Mouse (Mus musculus): ENCODE data around the gene Ifnar2. TPM values are rescaled to one million over a fixed set of nuclear protein-coding genes. Genes with fewer than 3 reads are reported as not detected.

Ifnar2 gene
- polyA plus RNA-seq, 1 experiment from 2014 or later: 59.2 TPM

DNA sequence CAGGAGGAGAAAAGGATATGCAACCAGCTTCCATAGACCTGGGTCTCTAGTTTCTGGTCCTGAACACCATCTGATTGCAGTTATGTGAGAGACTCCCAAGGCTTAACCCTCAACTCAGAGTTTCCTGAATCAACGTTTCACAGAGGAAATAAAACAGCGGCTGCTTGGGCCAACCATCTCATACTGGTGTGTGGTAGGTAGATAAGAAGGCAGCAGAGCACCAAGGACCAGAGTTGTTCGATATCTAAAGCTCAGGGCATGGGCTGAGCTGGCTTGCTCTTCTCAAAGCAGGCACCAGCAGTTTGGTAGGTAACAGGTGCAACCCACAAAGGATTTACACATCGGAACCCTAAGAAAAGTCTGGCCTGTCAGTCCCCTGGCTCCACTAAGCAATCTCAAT lies 35.8 kb upstream of the Ifnar2 start:
- no peaks in the 10 kb centered on the region for H3K9me3 ChIP-seq (ENCODE audit: control insufficient read depth, low read length)
- H3K36me3 ChIP-seq (ENCODE audit: control insufficient read depth, insufficient read depth, low read length): no peaks in the 10 kb centered on the region
- no peak for ATAC-seq (ENCODE audit: insufficient number of reproducible peaks, insufficient read depth, low FRiP score, low read depth)
- H3K4me2 ChIP-seq (ENCODE audit: low read length): no peak overlapping the region
- 75% methylated on average over 4 of the region's 4 CpGs for WGBS
- H3K9ac ChIP-seq (ENCODE audit: low read length): no peak overlapping the region
- no peaks in the 10 kb centered on the region for H3K4me1 ChIP-seq (ENCODE audit: control insufficient read depth in 2 of 2, insufficient read depth in 2 of 2, low read length in 2 of 2)
- H3K4me3 ChIP-seq (ENCODE audit: control insufficient read depth in 1 of 2, insufficient read depth in 1 of 2, low read depth in 1 of 2, low read length in 2 of 2): no peak overlapping the region
- no peaks in the 10 kb centered on the region for H3K27me3 ChIP-seq (ENCODE audit: control insufficient read depth, insufficient read depth, low read length)
- H3K27ac ChIP-seq (replicated peaks in 1 of 2; ENCODE audit: control insufficient read depth in 1 of 2, insufficient read depth in 1 of 2, low read depth in 2 of 2, low read length in 2 of 2): no peak overlapping the region

DNA sequence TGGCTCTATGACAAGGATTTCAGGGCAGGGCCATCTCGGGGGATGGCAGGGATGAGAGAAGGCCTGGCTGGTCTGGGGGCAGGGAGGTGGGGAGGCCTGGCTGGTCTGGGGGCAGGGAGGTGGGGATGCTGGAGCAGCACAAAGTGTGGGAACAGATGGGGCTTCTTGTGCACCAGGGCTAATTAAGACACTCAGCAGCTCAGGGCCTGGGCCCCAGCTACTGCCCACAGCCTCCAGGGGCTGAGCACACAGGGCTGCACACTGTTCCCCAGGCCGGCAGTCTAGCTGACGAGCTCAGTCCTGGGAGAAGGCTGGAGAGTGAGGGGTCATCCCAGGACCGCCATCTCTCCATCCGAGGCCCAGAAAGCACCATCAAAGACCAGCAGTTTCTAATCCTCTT lies 35.1 kb upstream of the Ifnar2 start:
- Histone ChIP-seq H3K36me3 (ENCODE audit: control insufficient read depth, insufficient read depth, low read length) (no peaks in the 10 kb centered on the region), H3K4me2 (ENCODE audit: low read length) (no peak overlapping the region), H3K27me3 (ENCODE audit: control insufficient read depth, insufficient read depth, low read length) (no peaks in the 10 kb centered on the region), H3K9ac (ENCODE audit: low read length) (no peak overlapping the region), H3K9me3 (ENCODE audit: control insufficient read depth, low read length) (no peaks in the 10 kb centered on the region), H3K4me1 (ENCODE audit: control insufficient read depth in 2 of 2, insufficient read depth in 2 of 2, low read length in 2 of 2) (no peaks in the 10 kb centered on the region), H3K4me3 (ENCODE audit: control insufficient read depth in 1 of 2, insufficient read depth in 1 of 2, low read depth in 1 of 2, low read length in 2 of 2) (no peak overlapping the region), H3K27ac (replicated peaks in 1 of 2; ENCODE audit: control insufficient read depth in 1 of 2, insufficient read depth in 1 of 2, low read depth in 2 of 2, low read length in 2 of 2) (no peak overlapping the region)
- WGBS: 58% methylated on average over 5 of the region's 5 CpGs
- no peak for ATAC-seq (ENCODE audit: insufficient number of reproducible peaks, insufficient read depth, low FRiP score, low read depth)

- ATAC-seq (ENCODE audit: insufficient number of reproducible peaks, insufficient read depth, low FRiP score, low read depth): no peak
- WGBS: 67% methylated on average over 9 of the region's 9 CpGs
- H3K9me3 ChIP-seq (ENCODE audit: control insufficient read depth, low read length): no peaks in the 10 kb centered on the region
- H3K4me2 ChIP-seq (ENCODE audit: low read length): no peak overlapping the region
- H3K4me1 ChIP-seq (ENCODE audit: control insufficient read depth in 2 of 2, insufficient read depth in 2 of 2, low read length in 2 of 2): no peaks in the 10 kb centered on the region
- no peak overlapping the region for H3K9ac ChIP-seq (ENCODE audit: low read length)
- peaks cover 3% of the 10 kb centered on the region; the same call in 1 of the 2 replicates for H3K27me3 ChIP-seq (ENCODE audit: control insufficient read depth, insufficient read depth, low read length)
- H3K27ac ChIP-seq (replicated peaks in 1 of 2; ENCODE audit: control insufficient read depth in 1 of 2, insufficient read depth in 1 of 2, low read depth in 2 of 2, low read length in 2 of 2): no peak overlapping the region
- H3K4me3 ChIP-seq (ENCODE audit: control insufficient read depth in 1 of 2, insufficient read depth in 1 of 2, low read depth in 1 of 2, low read length in 2 of 2): no peak overlapping the region
- no peaks in the 10 kb centered on the region for H3K36me3 ChIP-seq (ENCODE audit: control insufficient read depth, insufficient read depth, low read length)
Observed at GRCm38 (mm10) chr16:91346491-91346890, 26.1 kb upstream of the Ifnar2 start.

DNA sequence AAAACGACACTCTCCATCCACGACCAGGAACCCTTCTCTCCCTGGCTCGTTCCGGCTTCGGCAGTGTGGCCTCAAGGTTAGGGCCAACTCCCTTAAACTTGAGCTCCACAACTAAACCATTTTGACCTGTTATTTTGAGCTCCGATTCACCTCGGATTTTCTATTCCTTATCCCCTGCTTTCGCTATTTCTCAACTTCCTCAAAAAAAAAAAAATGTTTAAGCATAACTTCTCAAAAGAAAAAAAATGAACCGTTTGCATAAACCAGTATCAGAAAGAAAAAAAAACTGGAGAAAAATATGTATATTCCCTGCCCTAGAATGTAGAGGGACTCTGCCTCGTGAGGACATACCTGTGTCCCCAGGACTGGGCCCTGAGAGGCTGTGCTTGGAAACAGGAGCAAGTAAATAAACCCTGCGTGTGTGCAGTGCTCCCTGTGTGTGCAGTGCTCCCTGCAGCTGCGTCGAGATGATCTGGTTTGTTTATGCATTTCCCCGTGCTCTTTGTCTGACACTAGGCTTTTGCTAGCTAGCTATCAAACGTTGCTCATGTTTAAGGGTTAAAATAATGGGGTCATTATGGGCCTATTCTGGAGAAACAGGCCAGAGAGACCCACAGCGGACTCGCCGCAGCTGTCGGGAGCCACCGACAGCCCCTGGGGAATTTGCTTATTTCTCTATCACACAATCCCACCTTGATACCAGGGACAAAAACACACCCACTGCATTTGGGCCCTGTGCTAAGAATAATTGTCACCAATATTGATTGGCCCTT lies 24.9 kb upstream of the Ifnar2 start:
- WGBS: 73% methylated on average over 20 of the region's 20 CpGs
- Histone ChIP-seq H3K9ac (ENCODE audit: low read length) (no peak overlapping the region), H3K36me3 (ENCODE audit: control insufficient read depth, insufficient read depth, low read length) (no peaks in the 10 kb centered on the region), H3K4me2 (ENCODE audit: low read length) (no peak overlapping the region), H3K9me3 (ENCODE audit: control insufficient read depth, low read length) (no peaks in the 10 kb centered on the region), H3K4me1 (ENCODE audit: control insufficient read depth in 2 of 2, insufficient read depth in 2 of 2, low read length in 2 of 2) (no peaks in the 10 kb centered on the region), H3K27me3 (ENCODE audit: control insufficient read depth, insufficient read depth, low read length) (peaks cover 4% of the 10 kb centered on the region), H3K4me3 (ENCODE audit: control insufficient read depth in 1 of 2, insufficient read depth in 1 of 2, low read depth in 1 of 2, low read length in 2 of 2) (no peak overlapping the region), H3K27ac (replicated peaks in 1 of 2; ENCODE audit: control insufficient read depth in 1 of 2, insufficient read depth in 1 of 2, low read depth in 2 of 2, low read length in 2 of 2) (no peak overlapping the region)
- ATAC-seq (ENCODE audit: insufficient number of reproducible peaks, insufficient read depth, low FRiP score, low read depth): no peak

GRCm38 (mm10) chr16:91348264-91348565 lies 24.4 kb upstream of the Ifnar2 start:
- 74% methylated on average over 14 of the region's 14 CpGs for WGBS
- Histone ChIP-seq H3K4me3 (ENCODE audit: control insufficient read depth in 1 of 2, insufficient read depth in 1 of 2, low read depth in 1 of 2, low read length in 2 of 2) (no peak overlapping the region), H3K9ac (ENCODE audit: low read length) (no peak overlapping the region), H3K4me2 (ENCODE audit: low read length) (no peak overlapping the region), H3K36me3 (ENCODE audit: control insufficient read depth, insufficient read depth, low read length) (no peaks in the 10 kb centered on the region), H3K27me3 (ENCODE audit: control insufficient read depth, insufficient read depth, low read length) (peaks cover 8% of the 10 kb centered on the region), H3K27ac (replicated peaks in 1 of 2; ENCODE audit: control insufficient read depth in 1 of 2, insufficient read depth in 1 of 2, low read depth in 2 of 2, low read length in 2 of 2) (no peak overlapping the region), H3K4me1 (ENCODE audit: control insufficient read depth in 2 of 2, insufficient read depth in 2 of 2, low read length in 2 of 2) (no peaks in the 10 kb centered on the region), H3K9me3 (ENCODE audit: control insufficient read depth, low read length) (no peaks in the 10 kb centered on the region)
- no peak for ATAC-seq (ENCODE audit: insufficient number of reproducible peaks, insufficient read depth, low FRiP score, low read depth)

GRCm38 (mm10) chr16:91348588-91349330 lies 23.8 kb upstream of the Ifnar2 start:
- no peak overlapping the region for H3K9ac ChIP-seq (ENCODE audit: low read length)
- no peaks in the 10 kb centered on the region for H3K4me1 ChIP-seq (ENCODE audit: control insufficient read depth in 2 of 2, insufficient read depth in 2 of 2, low read length in 2 of 2)
- no peak for ATAC-seq (ENCODE audit: insufficient number of reproducible peaks, insufficient read depth, low FRiP score, low read depth)
- no peak overlapping the region for H3K4me3 ChIP-seq (ENCODE audit: control insufficient read depth in 1 of 2, insufficient read depth in 1 of 2, low read depth in 1 of 2, low read length in 2 of 2)
- 72% methylated on average over 28 of the region's 28 CpGs for WGBS
- peaks cover 8% of the 10 kb centered on the region for H3K27me3 ChIP-seq (ENCODE audit: control insufficient read depth, insufficient read depth, low read length)
- no peak overlapping the region for H3K4me2 ChIP-seq (ENCODE audit: low read length)
- no peak overlapping the region for H3K27ac ChIP-seq (replicated peaks in 1 of 2; ENCODE audit: control insufficient read depth in 1 of 2, insufficient read depth in 1 of 2, low read depth in 2 of 2, low read length in 2 of 2)
- no peaks in the 10 kb centered on the region for H3K36me3 ChIP-seq (ENCODE audit: control insufficient read depth, insufficient read depth, low read length)
- no peaks in the 10 kb centered on the region for H3K9me3 ChIP-seq (ENCODE audit: control insufficient read depth, low read length)

DNA sequence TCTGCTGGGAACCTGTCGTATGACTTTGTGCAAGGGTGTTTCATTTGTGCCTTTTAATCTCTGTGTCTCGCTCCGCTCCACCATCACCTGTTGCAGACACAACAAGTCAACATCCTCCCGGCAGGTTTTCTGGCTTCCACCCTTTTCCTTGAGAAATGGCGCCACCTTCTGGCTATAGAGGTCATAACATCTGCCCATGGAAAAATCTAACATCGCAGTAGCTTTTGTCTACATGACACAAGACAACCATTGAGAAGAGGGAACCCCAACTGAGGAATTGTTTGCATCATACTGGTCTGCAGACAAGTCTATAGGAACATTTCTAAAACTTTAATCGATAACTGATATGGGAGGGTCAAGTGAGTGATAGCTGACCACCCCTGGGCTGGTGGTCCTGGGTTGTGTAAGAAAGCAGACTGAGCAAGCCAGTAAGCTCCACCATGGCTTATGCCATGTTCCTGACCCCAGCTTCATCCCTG lies 20.5 kb upstream of the Ifnar2 start:
- no peak overlapping the region for H3K9ac ChIP-seq (ENCODE audit: low read length)
- H3K4me3 ChIP-seq (ENCODE audit: control insufficient read depth in 1 of 2, insufficient read depth in 1 of 2, low read depth in 1 of 2, low read length in 2 of 2): no peak overlapping the region
- no peak for ATAC-seq (ENCODE audit: insufficient number of reproducible peaks, insufficient read depth, low FRiP score, low read depth)
- 0 out of 4 replicates have a peak, but pooled peaks cover 0 to 3% of the 10 kb centered on the region in 2 experiments for H3K4me1 ChIP-seq (ENCODE audit: control insufficient read depth in 2 of 2, insufficient read depth in 2 of 2, low read length in 2 of 2)
- 5% methylated on average over 7 of the region's 7 CpGs for WGBS
- H3K27ac ChIP-seq (replicated peaks in 1 of 2; ENCODE audit: control insufficient read depth in 1 of 2, insufficient read depth in 1 of 2, low read depth in 2 of 2, low read length in 2 of 2): no peak overlapping the region
- H3K9me3 ChIP-seq (ENCODE audit: control insufficient read depth, low read length): no peaks in the 10 kb centered on the region
- no peaks in the 10 kb centered on the region for H3K36me3 ChIP-seq (ENCODE audit: control insufficient read depth, insufficient read depth, low read length)
- peaks cover 8% of the 10 kb centered on the region for H3K27me3 ChIP-seq (ENCODE audit: control insufficient read depth, insufficient read depth, low read length)
- H3K4me2 ChIP-seq (ENCODE audit: low read length): no peak overlapping the region
